Mouse (Mus musculus): ENCODE measurements at regions not wholly inside any gene's neighbourhood (a gene's known extent, or its start where the extent isn't known, plus 50 kb on each side); places are given as distances from the start of the nearest gene placed in this dataset.
A peak's percentile ranks its signal among the peaks of the same experiment; 100 is the strongest.

GRCm38 (mm10) chr4:7567687-7568393, 671.0 kb downstream of the Car8 start:
- TF ChIP-seq CTCF (conservative IDR thresholded peaks at IDR 0.05) = no peak
- DNase-seq (ENCODE audit: low spot score in 2 of 2) = peak; percentile 39 to 56
- peak overlapping the region; percentile 60 for H3K27ac ChIP-seq

GRCm38 (mm10) chr4:7559867-7560832, 678.7 kb downstream of the Car8 start:
- Histone ChIP-seq H3K27ac (no peak overlapping the region), H3K4me3 (no peak overlapping the region)
- DNase-seq (ENCODE audit: low spot score in 2 of 2) = no peak
- no peak for TF ChIP-seq CTCF (conservative IDR thresholded peaks at IDR 0.05)

More at GRCm38 (mm10) chr4:7567687-7568393, 671.0 kb downstream of the Car8 start:
- peak overlapping the region; percentile 0; the same call in 1 of the 2 replicates for H3K4me3 ChIP-seq

GRCm38 (mm10) chr4:7558721-7559120, 680.1 kb downstream of the Car8 start:
- Histone ChIP-seq H3K27ac (no peak overlapping the region), H3K4me3 (no peak overlapping the region)
- DNase-seq (ENCODE audit: low spot score in 2 of 2) = no peak
- no peak for TF ChIP-seq CTCF (conservative IDR thresholded peaks at IDR 0.05)

- H3K4me3 ChIP-seq = no peak overlapping the region
- no peak overlapping the region for H3K27ac ChIP-seq
- no peak for DNase-seq (ENCODE audit: low spot score in 2 of 2)
- no peak for TF ChIP-seq CTCF (conservative IDR thresholded peaks at IDR 0.05)
Measured at GRCm38 (mm10) chr4:7534301-7534700, 704.5 kb downstream of the Car8 start.

GRCm38 (mm10) chr4:7527718-7528117, 711.1 kb downstream of the Car8 start:
- no peak overlapping the region for H3K27ac ChIP-seq
- no peak for TF ChIP-seq CTCF (conservative IDR thresholded peaks at IDR 0.05)
- no peak overlapping the region for H3K4me3 ChIP-seq
- DNase-seq (ENCODE audit: low spot score in 2 of 2) = no peak

- no peak for TF ChIP-seq CTCF (conservative IDR thresholded peaks at IDR 0.05)
- no peak overlapping the region for H3K4me3 ChIP-seq
- no peak overlapping the region for H3K27ac ChIP-seq
Measured at GRCm38 (mm10) chr4:7513081-7513480, 725.8 kb downstream of the Car8 start.

GRCm38 (mm10) chr4:7485552-7485951, 753.3 kb downstream of the Car8 start:
- Histone ChIP-seq H3K27ac (no peak overlapping the region), H3K4me3 (no peak overlapping the region)
- TF ChIP-seq CTCF (conservative IDR thresholded peaks at IDR 0.05) = no peak
- no peak for DNase-seq (ENCODE audit: low spot score in 2 of 2)

More at GRCm38 (mm10) chr4:7513081-7513480, 725.8 kb downstream of the Car8 start:
- DNase-seq (ENCODE audit: low spot score in 2 of 2) = no peak

- TF ChIP-seq CTCF (conservative IDR thresholded peaks at IDR 0.05) = no peak
- Histone ChIP-seq H3K4me3 (no peak overlapping the region), H3K27ac (no peak overlapping the region)
- no peak for DNase-seq (ENCODE audit: low spot score in 2 of 2)
Measured at GRCm38 (mm10) chr4:7455130-7455529, 783.7 kb downstream of the Car8 start.

GRCm38 (mm10) chr4:7452678-7453077, 786.2 kb downstream of the Car8 start:
- Histone ChIP-seq H3K4me3 (no peak overlapping the region), H3K27ac (no peak overlapping the region)
- no peak for DNase-seq (ENCODE audit: low spot score in 2 of 2)
- TF ChIP-seq CTCF (conservative IDR thresholded peaks at IDR 0.05) = no peak

GRCm38 (mm10) chr4:7450991-7451390, 787.9 kb downstream of the Car8 start:
- no peak overlapping the region for H3K4me3 ChIP-seq
- no peak for DNase-seq (ENCODE audit: low spot score in 2 of 2)

GRCm38 (mm10) chr4:7429308-7429707, 809.5 kb downstream of the Car8 start:
- peak; percentile 24 to 69 for DNase-seq (ENCODE audit: low spot score in 2 of 2)
- no peak overlapping the region for H3K4me3 ChIP-seq
- peak overlapping the region; percentile 69; the same call in 1 of the 2 replicates for H3K27ac ChIP-seq
- TF ChIP-seq CTCF (conservative IDR thresholded peaks at IDR 0.05) = no peak

More at GRCm38 (mm10) chr4:7450991-7451390, 787.9 kb downstream of the Car8 start:
- TF ChIP-seq CTCF (conservative IDR thresholded peaks at IDR 0.05) = no peak
- H3K27ac ChIP-seq = no peak overlapping the region

GRCm38 (mm10) chr4:7424081-7424480, 814.8 kb downstream of the Car8 start:
- no peak for DNase-seq (ENCODE audit: low spot score in 2 of 2)
- TF ChIP-seq CTCF (conservative IDR thresholded peaks at IDR 0.05) = no peak
- no peak overlapping the region for H3K4me3 ChIP-seq
- H3K27ac ChIP-seq = no peak overlapping the region

- TF ChIP-seq CTCF (conservative IDR thresholded peaks at IDR 0.05) = no peak
- no peak for DNase-seq (ENCODE audit: low spot score in 2 of 2)
- H3K4me3 ChIP-seq = no peak overlapping the region
- no peak overlapping the region for H3K27ac ChIP-seq
Measured at GRCm38 (mm10) chr4:7423204-7423603, 815.6 kb downstream of the Car8 start.
